Mouse (Mus musculus) spleen, adult 2 months (tissue): ENCODE data around the gene Exoc6b.

Experiments
- CTCF ChIP-seq: fragments of 200-500 bp; IDR thresholded peaks from 2 replicates; pipeline ENCODE4 v1.5.1; 2011; ENCODE audit warnings: mild to moderate bottlenecking, inconsistent platforms; ENCODE audit not compliant: insufficient read depth, insufficient read length, insufficient replicate concordance; ENCODE audit errors: extremely low read depth
- POLR2A ChIP-seq: fragments of 200-500 bp; IDR thresholded peaks from 2 replicates; pipeline ENCODE4 v1.6.1; 2011; ENCODE audit warnings: low read depth, low read length, inconsistent platforms

DNA sequence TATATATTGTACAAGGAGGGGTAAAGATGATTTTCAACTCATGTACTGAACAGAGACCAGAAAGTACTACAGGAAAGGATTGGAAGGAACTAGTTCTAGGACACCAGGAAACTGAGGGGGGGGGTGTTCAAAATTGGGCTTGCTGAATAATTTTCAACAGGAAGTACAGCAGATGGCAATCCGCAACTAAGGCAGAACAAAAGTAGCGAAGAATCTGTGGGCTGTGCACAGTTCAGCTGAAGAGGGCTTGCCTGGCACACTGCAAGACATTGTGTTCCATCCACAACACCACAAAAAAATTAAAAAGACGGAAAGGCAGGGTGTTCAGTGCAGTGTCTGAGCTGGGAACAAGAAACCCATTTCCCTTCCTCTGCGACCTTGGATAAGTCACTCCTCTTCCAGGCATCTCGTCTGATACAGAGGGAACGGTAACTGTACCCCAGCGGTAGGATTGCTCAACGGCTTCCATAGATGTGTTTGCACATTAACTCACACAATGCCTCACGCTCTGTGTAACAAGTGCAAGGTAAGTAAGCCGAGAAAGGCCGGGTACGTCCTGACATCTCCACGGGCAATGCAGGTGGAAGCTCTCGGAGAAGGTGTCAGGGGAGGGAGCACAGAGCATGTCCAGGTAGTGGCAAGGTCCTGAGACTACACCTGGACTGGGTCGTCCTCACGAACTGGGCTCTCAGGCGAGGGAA is 841 bp downstream of the Exoc6b start:
- no peak for TF ChIP-seq CTCF
- no peak for TF ChIP-seq POLR2A
